Mouse (Mus musculus) forebrain, embryonic 16.5 days (tissue): ENCODE data around the gene Iqcg. TPM values are rescaled to one million over a fixed set of nuclear protein-coding genes. Genes with fewer than 3 reads are reported as not detected.
"Not testable (repeated sequence)": the region's sequence is repeated elsewhere in the genome, so short reads cannot be mapped to it uniquely, and the experiment has no call there.

Experiments
- ATAC-seq: fragments of 200-750 bp; cut with Nextera tagmentation; 2 replicates; pipeline ENCODE4 v1.8.0; 2017; ENCODE audit warnings: mild to moderate bottlenecking, moderate library complexity
- H3K27ac ChIP-seq: fragments of 300-500 bp; sonication (generic); 2 replicates; pipeline ENCODE4 v1.5.1; 2014; ENCODE audit warnings: low read length, control low read depth
- H3K27me3 ChIP-seq: fragments of 300-500 bp; sonication (generic); replicated peaks from 2 replicates; pipeline ENCODE4 v1.6.1; 2014; ENCODE audit warnings: low read length; ENCODE audit not compliant: control insufficient read depth, insufficient read depth
- H3K36me3 ChIP-seq: fragments of 300-500 bp; sonication (generic); 2 replicates; pipeline ENCODE4 v1.6.1; 2014; ENCODE audit not compliant: control insufficient read depth, insufficient read depth
- H3K4me1 ChIP-seq: fragments of 300-500 bp; sonication (generic); replicated peaks from 2 replicates; pipeline ENCODE4 v1.6.1; 2014; ENCODE audit warnings: low read length; ENCODE audit not compliant: control insufficient read depth, insufficient read depth
- H3K4me2 ChIP-seq: fragments of 300-500 bp; sonication (generic); 2 replicates; pipeline ENCODE4 v1.6.1; 2014; ENCODE audit warnings: mild to moderate bottlenecking, low read length, control low read depth
- H3K4me3 ChIP-seq: fragments of 300-500 bp; sonication (generic); replicated peaks from 2 replicates; pipeline ENCODE4 v1.5.1; 2014; ENCODE audit warnings: mild to moderate bottlenecking, low read length, control low read depth
- H3K9ac ChIP-seq: fragments of 300-500 bp; sonication (generic); replicated peaks from 2 replicates; pipeline ENCODE4 v1.6.1; 2014; ENCODE audit warnings: low read depth, low read length, control low read depth
- H3K9me3 ChIP-seq: fragments of 300-500 bp; sonication (generic); 2 replicates; pipeline ENCODE4 v1.6.1; 2016; ENCODE audit warnings: low read length; ENCODE audit not compliant: control insufficient read depth
- WGBS: fragments of 180-500 bp; shearing (Covaris S2); extraction: QIAGEN DNeasy Blood & Tissue Kit; methylation state at CpG from one replicate; pipeline ENCODE4 v1.1.7; 2014; 5-methylcytosine and 5-hydroxymethylcytosine counted together
- polyA plus RNA-seq: library from polyadenylated mRNA; unstranded; fragments of >200 nt; fragmentation: Nextera tagmentation; extraction: Ambion mirVana; gene quantifications from 2 replicates; pipeline ENCODE4 v1.2.1, GENCODE M21; 2015

Iqcg gene
- polyA plus RNA-seq, 1 experiment from 2014 or later = 3.9 TPM

- no peak overlapping the region for H3K9ac ChIP-seq
- H3K36me3 ChIP-seq = peaks cover 25% of the 10 kb centered on the region
- no peak overlapping the region for H3K27ac ChIP-seq
- no peaks in the 10 kb centered on the region for H3K9me3 ChIP-seq
- no peak for ATAC-seq
- WGBS = 91% methylated on average over 16 of the region's 16 CpGs
- peaks cover 27% of the 10 kb centered on the region for H3K4me1 ChIP-seq
- 0 out of 2 replicates have a peak overlapping the region, but pooled peaks have one; percentile 18 for H3K4me2 ChIP-seq
- H3K4me3 ChIP-seq = no peak overlapping the region
- no peaks in the 10 kb centered on the region for H3K27me3 ChIP-seq
Observed at GRCm38 (mm10) chr16:33058033-33058432, 2.0 kb upstream of the Iqcg start.

- Histone ChIP-seq H3K9ac (peak overlapping the region; percentile 88), H3K4me2 (peak overlapping the region; percentile 76), H3K9me3 (no peaks in the 10 kb centered on the region), H3K4me3 (peak overlapping the region; percentile 92), H3K36me3 (peaks cover 25% of the 10 kb centered on the region), H3K27me3 (no peaks in the 10 kb centered on the region), H3K4me1 (peaks cover 21% of the 10 kb centered on the region), H3K27ac (peak overlapping the region; percentile 77)
- WGBS = 0% methylated on average over 24 of the region's 24 CpGs
- ATAC-seq = peak; percentile 12; the same call in 1 of the 2 replicates
Observed at GRCm38 (mm10) chr16:33056786-33057185, 768 bp upstream of the Iqcg start.

GRCm38 (mm10) chr16:33055655-33056054, 363 bp downstream of the Iqcg start:
- H3K27me3 ChIP-seq = no peaks in the 10 kb centered on the region
- H3K4me1 ChIP-seq = peaks cover 19% of the 10 kb centered on the region
- H3K4me2 ChIP-seq = peak overlapping the region; percentile 79
- H3K9me3 ChIP-seq = no peaks in the 10 kb centered on the region
- 19% methylated on average over 10 of the region's 10 CpGs for WGBS
- ATAC-seq = peak; percentile 41
- peak overlapping the region; percentile 92 for H3K4me3 ChIP-seq
- peaks cover 23% of the 10 kb centered on the region for H3K36me3 ChIP-seq
- H3K27ac ChIP-seq = no peak overlapping the region
- peak overlapping the region; percentile 38; the same call in 1 of the 2 replicates for H3K9ac ChIP-seq

GRCm38 (mm10) chr16:33054927-33055326, 1.1 kb downstream of the Iqcg start:
- H3K4me3 ChIP-seq, H3K27me3 ChIP-seq, H3K27ac ChIP-seq, H3K9ac ChIP-seq, H3K4me2 ChIP-seq, ATAC-seq, H3K9me3 ChIP-seq: not testable (repeated sequence)
- Histone ChIP-seq H3K4me1 (peaks cover 19% of the 10 kb centered on the region), H3K36me3 (peaks cover 17% of the 10 kb centered on the region)
- 94% methylated on average over 2 of the region's 2 CpGs for WGBS

- H3K4me2 ChIP-seq = no peak overlapping the region
- peaks cover 13% of the 10 kb centered on the region for H3K4me1 ChIP-seq
- no peak for ATAC-seq
- H3K9ac ChIP-seq = no peak overlapping the region
- H3K36me3 ChIP-seq = peaks cover 1% of the 10 kb centered on the region; the same call in 1 of the 2 replicates
- no peaks in the 10 kb centered on the region for H3K9me3 ChIP-seq
- WGBS = 77% methylated on average over 5 of the region's 5 CpGs
- no peaks in the 10 kb centered on the region for H3K27me3 ChIP-seq
- H3K4me3 ChIP-seq = no peak overlapping the region
- no peak overlapping the region for H3K27ac ChIP-seq
Observed at GRCm38 (mm10) chr16:33053141-33053540, 2.9 kb downstream of the Iqcg start.

- Histone ChIP-seq H3K27ac (no peak overlapping the region), H3K27me3 (no peaks in the 10 kb centered on the region), H3K4me2 (no peak overlapping the region), H3K4me1 (no peaks in the 10 kb centered on the region), H3K4me3 (no peak overlapping the region), H3K9ac (no peak overlapping the region), H3K9me3 (no peaks in the 10 kb centered on the region), H3K36me3 (no peaks in the 10 kb centered on the region)
- no peak for ATAC-seq
- 93% methylated on average over 16 of the region's 16 CpGs for WGBS
Observed at GRCm38 (mm10) chr16:33049809-33050208, 6.2 kb downstream of the Iqcg start.

- Histone ChIP-seq H3K27ac (no peak overlapping the region), H3K4me3 (no peak overlapping the region), H3K36me3 (no peaks in the 10 kb centered on the region), H3K9me3 (no peaks in the 10 kb centered on the region), H3K4me1 (no peaks in the 10 kb centered on the region), H3K27me3 (no peaks in the 10 kb centered on the region), H3K4me2 (no peak overlapping the region), H3K9ac (no peak overlapping the region)
- no peak for ATAC-seq
- 89% methylated on average over 2 of the region's 2 CpGs for whole genome bisulfite sequencing
Observed at GRCm38 (mm10) chr16:33048686-33049085, 7.3 kb downstream of the Iqcg start.

GRCm38 (mm10) chr16:33048004-33048403, 8.0 kb downstream of the Iqcg start:
- H3K27me3 ChIP-seq = no peaks in the 10 kb centered on the region
- 90% methylated on average over 1 of the region's 1 CpGs for WGBS
- H3K27ac ChIP-seq = no peak overlapping the region
- no peak for ATAC-seq
- H3K9ac ChIP-seq = no peak overlapping the region
- no peaks in the 10 kb centered on the region for H3K9me3 ChIP-seq
- no peak overlapping the region for H3K4me3 ChIP-seq
- no peaks in the 10 kb centered on the region for H3K4me1 ChIP-seq
- no peak overlapping the region for H3K4me2 ChIP-seq
- no peaks in the 10 kb centered on the region for H3K36me3 ChIP-seq

GRCm38 (mm10) chr16:33043268-33043667, 12.8 kb downstream of the Iqcg start:
- Histone ChIP-seq H3K27ac (no peak overlapping the region), H3K4me3 (no peak overlapping the region), H3K9ac (no peak overlapping the region), H3K9me3 (no peaks in the 10 kb centered on the region), H3K27me3 (no peaks in the 10 kb centered on the region), H3K4me2 (no peak overlapping the region), H3K4me1 (no peaks in the 10 kb centered on the region), H3K36me3 (no peaks in the 10 kb centered on the region)
- WGBS = 91% methylated on average over 2 of the region's 2 CpGs
- ATAC-seq = no peak

- no peaks in the 10 kb centered on the region for H3K36me3 ChIP-seq
- H3K27me3 ChIP-seq = no peaks in the 10 kb centered on the region
- no peaks in the 10 kb centered on the region for H3K4me1 ChIP-seq
- WGBS = 88% methylated on average over 1 of the region's 1 CpGs
- ATAC-seq = no peak
- H3K27ac ChIP-seq = no peak overlapping the region
- no peak overlapping the region for H3K9ac ChIP-seq
- no peaks in the 10 kb centered on the region for H3K9me3 ChIP-seq
- no peak overlapping the region for H3K4me3 ChIP-seq
- H3K4me2 ChIP-seq = no peak overlapping the region
Observed at GRCm38 (mm10) chr16:33042682-33043081, 13.3 kb downstream of the Iqcg start.
